11 mouse cellular contexts compared by ENCODE assay signal in the genomic region with DNA sequence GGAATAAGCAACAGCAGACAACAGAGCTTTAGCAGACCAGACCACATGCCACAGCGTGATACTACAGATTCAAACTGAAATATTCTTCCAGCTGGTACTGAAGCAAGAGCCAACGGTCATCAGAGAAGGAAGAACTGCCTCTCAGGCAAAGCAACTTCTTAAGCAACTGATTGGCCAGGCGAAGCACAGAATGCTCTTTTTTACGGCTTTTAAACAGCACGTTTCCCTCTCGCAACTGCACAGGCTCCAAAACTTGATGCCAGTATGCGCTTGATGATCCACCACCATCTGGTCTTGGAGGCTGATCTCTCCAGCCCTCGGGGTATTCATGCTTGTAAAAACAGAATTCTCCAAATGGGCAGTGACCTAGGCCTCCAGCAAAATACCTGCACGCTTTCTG. TPM values are rescaled to one million over a fixed set of nuclear protein-coding genes. Genes with fewer than 3 reads are reported as not detected.
DNase-seq lines count a peak whose midpoint lies in the region; ATAC-seq and TF ChIP-seq lines count a peak whose summit lies in the region.
"Had no signal": no experiment of that assay in that cellular context is flagged by ENCODE, and none has a peak within 500 bp of the region (broad histone marks: within the 10 kb centered on the region; RNA-seq: fewer than 3 reads in every experiment).

No protein-coding gene starts in this region.

- H3K36me3 ChIP-seq in kidney, embryonic 14.5 days (ENCODE audit: control insufficient read depth, insufficient read depth, low read length), result no peaks in the 10 kb centered on the region
- H3K36me3 ChIP-seq in embryonic facial prominence, embryonic 11.5 days (replicated peaks; ENCODE audit: control insufficient read depth, insufficient read depth, low read depth, low read length), result no peaks in the 10 kb centered on the region
- H3K36me3 ChIP-seq in hindbrain, embryonic 13.5 days, result no peaks in the 10 kb centered on the region
- H3K36me3 ChIP-seq in midbrain, postnatal 0 days (ENCODE audit: insufficient read depth, low read length), result no peaks in the 10 kb centered on the region

- H3K4me1 ChIP-seq in kidney, embryonic 14.5 days (ENCODE audit: control insufficient read depth, insufficient read depth, low read length), result 0 out of 2 replicates have a peak, but pooled peaks cover 3% of the 10 kb centered on the region
- H3K4me1 ChIP-seq in embryonic facial prominence, embryonic 11.5 days (ENCODE audit: control insufficient read depth, insufficient read depth, low read length), result no peaks in the 10 kb centered on the region
- peaks cover 4% of the 10 kb centered on the region; the same call in 1 of the 2 replicates for H3K4me1 ChIP-seq in hindbrain, embryonic 13.5 days (replicated peaks)
- H3K4me1 ChIP-seq in midbrain, postnatal 0 days (ENCODE audit: insufficient read depth, low read length), result no peaks in the 10 kb centered on the region

- peak overlapping the region; percentile 58; the same call in 1 of the 2 replicates for H3K4me2 ChIP-seq in kidney, embryonic 14.5 days (replicated peaks; ENCODE audit: low read depth, low read length)
- H3K4me2 ChIP-seq in embryonic facial prominence, embryonic 11.5 days (ENCODE audit: low read depth, low read length), result peak overlapping the region; percentile 61
- H3K4me2 ChIP-seq in hindbrain, embryonic 13.5 days, result peak overlapping the region; percentile 77
- H3K4me2 ChIP-seq in midbrain, postnatal 0 days (ENCODE audit: low read depth, low read length, poor library complexity, severe bottlenecking), result peak overlapping the region; percentile 63

- no peak for DNase-seq in kidney, postnatal 4 days
- DNase-seq in embryonic facial prominence, embryonic 11.5 days (ENCODE audit: low spot score), result no peak
- DNase-seq in midbrain, postnatal 0 days (ENCODE audit: low spot score), result peak; percentile 18
- DNase-seq in lung, postnatal 25 days (ENCODE audit: low spot score), result no peak
- DNase-seq in left cerebral cortex, postnatal 36 days (ENCODE audit: low spot score in 2 of 2), result no peak
- DNase-seq: kidney, postnatal 14 days had no signal

- intact Hi-C loops in left cerebral cortex, postnatal 36 days (cut with DNase I), result no loop called here

- no peak overlapping the region; the same call in 1 of the 2 replicates for H3K4me3 ChIP-seq in kidney, embryonic 14.5 days (ENCODE audit: low read length)
- H3K4me3 ChIP-seq in embryonic facial prominence, embryonic 11.5 days (ENCODE audit: low read depth, low read length), result peak overlapping the region; percentile 62
- H3K4me3 ChIP-seq in hindbrain, embryonic 13.5 days, result peak overlapping the region; percentile 68
- peak overlapping the region; percentile 55 for H3K4me3 ChIP-seq in midbrain, postnatal 0 days (ENCODE audit: low read depth, low read length)

- H3K27me3 ChIP-seq in kidney, embryonic 14.5 days (ENCODE audit: control insufficient read depth, insufficient read depth, low read length), result no peaks in the 10 kb centered on the region
- H3K27me3 ChIP-seq in embryonic facial prominence, embryonic 11.5 days (ENCODE audit: control insufficient read depth, insufficient read depth, low read length), result no peaks in the 10 kb centered on the region
- H3K27me3 ChIP-seq in hindbrain, embryonic 13.5 days, result no peaks in the 10 kb centered on the region
- H3K27me3 ChIP-seq in midbrain, postnatal 0 days (ENCODE audit: insufficient read depth, low read length), result no peaks in the 10 kb centered on the region

- H3K9ac ChIP-seq in kidney, embryonic 14.5 days (ENCODE audit: low read depth, low read length), result no peak overlapping the region
- H3K9ac ChIP-seq in embryonic facial prominence, embryonic 11.5 days (replicated peaks; ENCODE audit: low read length), result peak overlapping the region; percentile 82; the same call in 1 of the 2 replicates
- peak overlapping the region; percentile 86 for H3K9ac ChIP-seq in hindbrain, embryonic 13.5 days
- peak overlapping the region; percentile 25 for H3K9ac ChIP-seq in midbrain, postnatal 0 days (replicated peaks; ENCODE audit: low read length, poor library complexity, severe bottlenecking)

- H3K27ac ChIP-seq in kidney, embryonic 14.5 days (ENCODE audit: low read depth, low read length), result no peak overlapping the region
- H3K27ac ChIP-seq in embryonic facial prominence, embryonic 11.5 days (replicated peaks; ENCODE audit: low read depth, low read length), result no peak overlapping the region
- peak overlapping the region; percentile 94 for H3K27ac ChIP-seq in hindbrain, embryonic 13.5 days
- H3K27ac ChIP-seq in midbrain, postnatal 0 days (ENCODE audit: low read depth, low read length), result no peak overlapping the region

- no peak for ATAC-seq in kidney, embryonic 14.5 days (ENCODE audit: low FRiP score, low TSS enrichment)
- no peak for ATAC-seq in embryonic facial prominence, embryonic 11.5 days (replicated peaks; ENCODE audit: insufficient number of reproducible peaks, low FRiP score, low TSS enrichment, low read depth)
- ATAC-seq in hindbrain, embryonic 13.5 days (ENCODE audit: low FRiP score), result no peak
- ATAC-seq in midbrain, postnatal 0 days (ENCODE audit: low FRiP score), result no peak
- no peak for ATAC-seq in megakaryocyte, adult 5-6 weeks (ENCODE audit: poor library complexity, severe bottlenecking)

- peaks cover 8% of the 10 kb centered on the region; the same call in 1 of the 2 replicates for H3K9me3 ChIP-seq in kidney, embryonic 14.5 days (ENCODE audit: control insufficient read depth, low read length)
- no peaks in the 10 kb centered on the region for H3K9me3 ChIP-seq in embryonic facial prominence, embryonic 11.5 days (replicated peaks; ENCODE audit: control insufficient read depth, low read length)
- peaks cover 11% of the 10 kb centered on the region; the same call in 1 of the 2 replicates for H3K9me3 ChIP-seq in hindbrain, embryonic 13.5 days
- H3K9me3 ChIP-seq in midbrain, postnatal 0 days (ENCODE audit: low read length), result peaks cover 2% of the 10 kb centered on the region; the same call in 1 of the 2 replicates
- H3K9me3 ChIP-seq: G1E had no signal

- 86% methylated on average over 9 of the region's 9 CpGs for WGBS in kidney, embryonic 14.5 days
- WGBS in embryonic facial prominence, embryonic 11.5 days, result 74% methylated on average over 9 of the region's 9 CpGs
- WGBS in hindbrain, embryonic 13.5 days, result 49% methylated on average over 9 of the region's 9 CpGs
- 41% methylated on average over 9 of the region's 9 CpGs for WGBS in midbrain, postnatal 0 days

- no peak for TF ChIP-seq CTCF in midbrain, postnatal 0 days (IDR thresholded peaks at IDR 0.05)

RNA-seq across cellular contexts. Expression of gene Mkrn3, which starts 1.6 kb away (rescaled TPM):
- 5.4 TPM in 2 replicates for polyA plus RNA-seq in kidney, embryonic 14.5 days (2014; fragmentation: Nextera tagmentation; extraction: Ambion mirVana)
- 10.6 and 10.7 TPM in 2 replicates for polyA plus RNA-seq in embryonic facial prominence, embryonic 11.5 days (2014; fragmentation: Nextera tagmentation; extraction: Ambion mirVana)
- 19.4 and 21.1 TPM in 2 replicates for polyA plus RNA-seq in hindbrain, embryonic 13.5 days (2015; fragmentation: Nextera tagmentation; extraction: Ambion mirVana)
- total RNA-seq in midbrain, postnatal 0 days (2014; rRNA removed), result 39.5 and 42.4 TPM in 2 replicates
- polyA plus RNA-seq in midbrain, postnatal 0 days (2015; fragmentation: Nextera tagmentation; extraction: Ambion mirVana), result 30.9 and 31.5 TPM in 2 replicates
- total RNA-seq in megakaryocyte, adult 5-6 weeks (2015), result not detected in 2 replicates
- not detected in 2 replicates for total RNA-seq in megakaryocyte, adult 5-6 weeks (2017)
- 1 to 10 TPM in 1 of 2 experiments, under 1 TPM in 1; 1.00 to 1.4 TPM for total RNA-seq in left cerebral cortex, postnatal 36 days (2021)

RNA-seq across cellular contexts. Expression of gene Magel2, which starts 41.5 kb away (rescaled TPM):
- polyA plus RNA-seq in kidney, embryonic 14.5 days (2014; fragmentation: Nextera tagmentation; extraction: Ambion mirVana), result 0.39 and 0.84 TPM in 2 replicates
- polyA plus RNA-seq in embryonic facial prominence, embryonic 11.5 days (2014; fragmentation: Nextera tagmentation; extraction: Ambion mirVana), result 8.6 and 8.8 TPM in 2 replicates
- 16.3 and 19.7 TPM in 2 replicates for polyA plus RNA-seq in hindbrain, embryonic 13.5 days (2015; fragmentation: Nextera tagmentation; extraction: Ambion mirVana)
- total RNA-seq in midbrain, postnatal 0 days (2014; rRNA removed), result 22.1 and 26.5 TPM in 2 replicates
- polyA plus RNA-seq in midbrain, postnatal 0 days (2015; fragmentation: Nextera tagmentation; extraction: Ambion mirVana), result 19.3 and 25.4 TPM in 2 replicates
- total RNA-seq in megakaryocyte, adult 5-6 weeks (2015), result not detected in 2 replicates
- not detected in 2 replicates for total RNA-seq in megakaryocyte, adult 5-6 weeks (2017)
- 1 to 10 TPM in 1 of 2 experiments, under 1 TPM in 1; 0.91 to 1.7 TPM for total RNA-seq in left cerebral cortex, postnatal 36 days (2021)
- polyA plus RNA-seq: G1E; spleen, adult 2 months had no signal

RNA-seq across cellular contexts. Expression of gene Peg12, which starts 46.0 kb away (rescaled TPM):
- 25.9 and 31.4 TPM in 2 replicates for polyA plus RNA-seq in kidney, embryonic 14.5 days (2014; fragmentation: Nextera tagmentation; extraction: Ambion mirVana)
- 48.5 and 49.7 TPM in 2 replicates for polyA plus RNA-seq in embryonic facial prominence, embryonic 11.5 days (2014; fragmentation: Nextera tagmentation; extraction: Ambion mirVana)
- 19.5 and 21.6 TPM in 2 replicates for polyA plus RNA-seq in hindbrain, embryonic 13.5 days (2015; fragmentation: Nextera tagmentation; extraction: Ambion mirVana)
- 4.6 and 5.7 TPM in 2 replicates for total RNA-seq in midbrain, postnatal 0 days (2014; rRNA removed)
- 6.0 and 6.6 TPM in 2 replicates for polyA plus RNA-seq in midbrain, postnatal 0 days (2015; fragmentation: Nextera tagmentation; extraction: Ambion mirVana)
- total RNA-seq in megakaryocyte, adult 5-6 weeks (2015), result 0.11 and 0.22 TPM in 2 replicates
- total RNA-seq in megakaryocyte, adult 5-6 weeks (2017), result 0.59 and 0.61 TPM in 2 replicates
- total RNA-seq in left cerebral cortex, postnatal 36 days (2021), result under 1 TPM; 0.39 TPM
- polyA plus RNA-seq: G1E had no signal
